Mouse (Mus musculus) embryonic stem cell, embryonic (primary cell): ENCODE data around the gene Sh3bp4.

Experiments used
- CTCF ChIA-PET, 4 experiments: fragments of 300-600 bp in 2 of 4; fragments of 350-600 bp in 2 of 4; sonication (Branson Sonifier 250); formaldehyde crosslinking; loops; one replicate each; lab custom pipeline; 2022; ENCODE audit warnings: inconsistent platforms in 2 of 4; lab: Charles Lee
- POLR2A ChIA-PET, 4 experiments: fragments of 300-600 bp in 2 of 4; fragments of 350-600 bp in 2 of 4; sonication (Branson Sonifier 250); formaldehyde crosslinking; loops; one replicate each; lab custom pipeline; 2022; ENCODE audit warnings: antibody characterized with exemption in 4 of 4, inconsistent platforms in 1 of 4; lab: Charles Lee

Gene Sh3bp4

DNA sequence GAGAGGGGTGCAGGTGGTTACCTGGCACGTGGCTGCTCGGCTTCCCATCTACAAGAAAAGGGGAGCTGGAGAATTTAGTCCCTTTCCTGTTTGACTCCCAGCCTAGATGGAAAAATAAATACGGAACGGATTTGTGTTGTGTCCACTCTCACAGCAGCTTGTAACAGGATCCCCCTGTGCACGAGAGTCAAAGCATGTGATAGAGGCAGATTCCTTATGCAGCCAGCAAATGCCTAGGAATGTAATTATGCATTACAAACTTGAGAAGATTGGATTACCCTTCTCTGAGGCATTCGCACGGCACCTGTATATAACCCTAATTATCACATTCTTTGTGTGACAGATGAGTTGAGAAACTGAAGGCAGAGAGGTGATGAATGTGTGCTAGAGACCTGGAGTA is 94.5 kb downstream of the Sh3bp4 start:
- ChIA-PET CTCF (interaction anchor here in 1 of 4 experiments (1.1 kb wide), 1 partner anchor 28 kb away, joined by 3 read pairs; no protein-coding TSS in a partner anchor), POLR2A (interaction anchor here in 2 of 4 experiments (0.6 to 2.1 kb wide), 2 partner anchors 95 kb away, joined by 3 to 8 read pairs; partner anchors contain the start of gene Sh3bp4 (in 2 of the 2))

DNA sequence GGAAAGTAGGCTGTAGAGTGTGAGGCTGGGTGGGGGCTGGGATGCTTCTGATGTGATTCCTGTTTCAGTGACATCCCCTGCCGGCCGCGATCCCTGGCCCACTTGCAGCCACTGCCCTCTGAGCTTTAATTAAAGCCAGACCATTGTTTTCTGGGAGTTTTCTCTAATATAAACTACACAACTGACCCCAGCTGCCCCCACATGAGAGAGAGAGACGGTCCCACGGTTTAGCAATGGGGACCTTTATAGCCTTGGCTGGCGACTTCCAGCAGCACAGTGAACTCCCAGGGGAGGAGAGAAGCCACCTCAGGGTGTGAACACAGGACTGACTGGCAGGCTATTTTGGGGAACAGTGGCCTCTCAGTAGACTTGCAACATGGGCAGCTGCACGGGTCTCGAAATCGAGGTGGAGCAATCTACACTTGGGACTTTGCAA is 96.6 kb downstream of the Sh3bp4 start:
- POLR2A ChIA-PET: no interaction called here
- CTCF ChIA-PET: no interaction called here

DNA sequence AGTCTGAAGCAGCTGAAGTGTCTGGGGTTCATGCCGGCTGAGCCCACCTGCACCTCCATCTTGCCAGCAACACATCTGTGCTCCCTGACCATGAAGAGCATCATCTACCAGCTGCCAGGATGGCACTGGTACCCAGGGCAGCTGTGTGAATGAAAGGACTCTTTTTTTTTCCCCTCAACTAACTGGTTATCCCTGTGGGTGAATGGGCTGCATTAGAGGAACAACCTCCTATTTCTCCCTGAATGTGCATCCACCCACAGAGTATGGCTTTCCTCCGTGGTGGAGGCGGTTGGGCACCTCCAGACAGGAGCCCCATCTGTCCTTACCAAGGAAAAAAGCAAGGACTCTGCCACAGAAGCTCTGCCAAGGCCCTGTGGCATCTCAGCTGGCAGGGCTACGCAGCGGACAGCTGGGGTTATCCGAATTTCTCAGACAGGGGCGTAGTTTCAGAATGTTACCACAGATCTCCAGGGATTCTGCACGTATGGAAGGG is 101.1 kb downstream of the Sh3bp4 start:
- POLR2A ChIA-PET: interaction anchor here in 1 of 4 experiments (1.0 kb wide), 1 partner anchor 101 kb away, joined by 4 read pairs; the partner anchor contains the start of gene Sh3bp4
- CTCF ChIA-PET: no interaction called here

DNA sequence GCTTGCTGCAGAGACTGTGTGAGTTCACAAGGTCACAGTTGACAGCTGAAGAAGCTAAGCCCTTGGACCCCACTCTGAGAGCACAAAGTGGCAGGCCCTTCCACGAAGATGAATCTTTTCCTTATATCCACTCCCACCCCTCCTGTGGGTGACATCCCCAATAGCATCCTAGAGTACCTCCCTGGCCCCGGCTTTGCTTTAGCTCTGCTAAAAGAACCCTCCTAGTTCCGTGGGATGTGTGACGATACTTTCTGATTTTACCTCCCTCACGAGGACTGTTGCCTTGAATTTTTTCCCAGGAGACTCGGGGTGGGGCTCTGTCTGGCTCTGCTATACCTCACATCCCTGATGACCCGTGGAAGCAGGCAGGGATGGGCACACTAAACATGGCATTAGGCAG is 104.4 kb downstream of the Sh3bp4 start:
- CTCF ChIA-PET: interaction anchor here in 2 of 4 experiments (1.0 to 5.4 kb wide), 4 partner anchors 13 to 102 kb away, joined by 3 to 25 read pairs (median 11); no protein-coding TSS in a partner anchor

DNA sequence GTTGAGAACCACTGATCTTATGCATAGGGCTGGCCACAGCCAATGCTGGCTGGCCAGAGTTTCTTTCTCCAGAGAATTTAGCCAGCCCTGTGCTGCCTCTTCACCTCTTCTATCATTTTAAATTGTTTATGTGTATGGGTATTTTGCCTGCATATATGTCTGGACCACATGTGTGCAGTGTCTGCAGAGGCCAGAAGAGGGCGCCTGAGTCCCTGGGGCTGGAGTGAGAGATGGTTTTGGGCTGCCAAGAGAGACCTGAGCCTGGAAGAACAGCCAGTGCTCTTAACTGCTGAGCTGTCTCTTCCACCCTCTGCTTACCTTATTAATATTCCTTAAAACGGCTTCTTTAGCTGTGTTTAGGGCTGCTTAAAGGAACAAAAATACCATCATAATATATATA is 105.1 kb downstream of the Sh3bp4 start:
- CTCF ChIA-PET: interaction anchor here (0.6 to 5.4 kb wide), 8 partner anchors 9 to 474 kb away, joined by 3 to 25 read pairs (median 4); partner anchors contain the start of gene Arl4c (in 1 of the 4)
- POLR2A ChIA-PET: interaction anchor here in 1 of 4 experiments (0.6 to 1.1 kb wide), 3 partner anchors 13 to 426 kb away, joined by 3 to 5 read pairs (median 4); no protein-coding TSS in a partner anchor

More for the DNA sequence above, 104.4 kb downstream of the Sh3bp4 start:
- POLR2A ChIA-PET: interaction anchor here in 2 of 4 experiments (0.7 to 1.5 kb wide), 2 partner anchors 7 to 17 kb away, joined by 3 to 4 read pairs; no protein-coding TSS in a partner anchor

DNA sequence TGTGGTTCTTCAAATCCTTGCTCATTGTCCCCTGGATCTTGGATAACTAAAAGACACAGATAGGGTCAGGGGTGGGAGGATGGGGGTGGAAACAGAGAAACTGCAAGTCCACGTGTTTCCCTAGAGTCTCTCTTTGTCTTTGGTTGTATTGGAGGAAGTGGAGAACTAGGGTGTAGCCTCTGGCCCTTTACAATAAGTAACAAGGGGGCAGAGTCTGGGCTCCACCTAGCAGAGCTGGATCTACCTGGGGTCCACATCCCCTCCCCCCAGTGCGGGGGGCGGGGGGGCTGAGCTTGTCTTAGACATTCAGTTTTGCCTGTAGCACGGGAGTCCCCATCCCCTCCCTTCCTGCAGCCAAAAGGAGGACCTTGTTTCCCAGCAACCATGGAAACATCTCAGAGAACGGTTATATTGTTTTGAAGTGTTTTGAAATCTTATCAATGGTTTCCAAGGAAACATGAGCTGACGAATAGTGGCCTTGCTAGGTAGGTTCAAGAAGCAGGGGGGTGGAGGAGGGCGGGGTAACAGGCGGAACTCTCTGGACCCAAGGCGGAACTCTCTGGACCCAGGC is 113.1 kb downstream of the Sh3bp4 start:
- CTCF ChIA-PET: interaction anchor here in 2 of 4 experiments (0.9 to 2.7 kb wide), 6 partner anchors 8 to 56 kb away, joined by 3 to 17 read pairs (median 4); no protein-coding TSS in a partner anchor
- POLR2A ChIA-PET: interaction anchor here in 3 of 4 experiments (0.7 to 1.3 kb wide), 7 partner anchors 8 to 412 kb away, joined by 3 to 8 read pairs (median 3); partner anchors contain the start of gene Sh3bp4 (in 2 of the 3)

DNA sequence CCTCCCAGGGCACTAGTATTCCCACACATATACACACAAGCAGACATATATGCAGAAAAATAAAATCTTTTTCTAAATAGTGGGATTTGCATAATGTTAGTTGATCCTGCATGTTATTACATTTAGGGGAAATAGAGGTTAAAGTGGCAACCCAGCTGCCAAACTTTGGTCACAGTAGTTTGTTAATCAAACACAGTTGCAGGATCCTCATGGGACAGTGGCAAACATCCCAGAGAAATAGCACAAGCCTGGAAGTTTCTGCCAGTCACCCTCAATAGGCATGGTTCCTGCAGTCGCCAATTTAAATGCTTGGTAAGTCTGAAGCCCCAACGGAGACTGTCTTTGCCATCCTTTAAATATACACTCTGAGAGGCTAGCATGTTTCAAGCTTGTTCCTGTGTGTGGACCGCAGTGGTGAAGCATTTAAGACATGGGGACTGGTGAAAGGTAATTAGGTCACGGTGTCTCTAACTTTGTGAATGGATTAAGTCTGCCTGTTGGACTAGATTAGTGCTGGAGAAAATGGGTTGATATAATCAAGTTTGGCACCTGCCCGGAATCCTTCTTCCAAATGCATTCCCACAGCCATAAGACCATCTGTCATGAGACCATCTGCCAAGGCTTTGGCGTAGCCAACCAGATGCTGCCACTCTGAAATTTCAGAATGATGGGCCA is 114.0 kb downstream of the Sh3bp4 start:
- CTCF ChIA-PET: interaction anchor here in 3 of 4 experiments (0.6 to 2.7 kb wide), 7 partner anchors 7 to 365 kb away, joined by 3 to 17 read pairs (median 3); no protein-coding TSS in a partner anchor
- POLR2A ChIA-PET: interaction anchor here in 2 of 4 experiments (0.7 to 1.4 kb wide), 6 partner anchors 9 to 413 kb away, joined by 3 to 8 read pairs (median 3); partner anchors contain the start of gene Sh3bp4 (in 2 of the 2)

DNA sequence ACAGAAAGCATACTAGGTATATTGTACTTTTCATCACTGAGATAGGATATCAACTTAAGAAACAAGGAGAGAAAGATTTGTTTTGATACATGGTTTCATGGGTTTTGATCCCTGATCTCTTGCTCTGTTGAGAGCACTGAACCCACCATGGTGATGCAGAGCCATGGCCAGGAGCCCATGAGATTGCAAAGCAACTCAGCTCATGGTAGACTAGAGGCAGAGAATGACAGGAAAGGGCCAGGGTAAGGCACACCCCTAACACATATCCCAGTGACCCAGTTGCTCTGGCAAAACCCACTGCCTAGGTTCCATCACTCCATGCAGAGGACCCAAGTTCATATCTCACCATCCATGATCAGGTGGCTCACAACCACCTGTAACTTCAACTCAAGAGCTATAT is 114.6 kb downstream of the Sh3bp4 start:
- POLR2A ChIA-PET: interaction anchor here in 2 of 4 experiments (0.9 to 1.4 kb wide), 2 partner anchors 115 kb away, joined by 3 to 4 read pairs; partner anchors contain the start of gene Sh3bp4 (in 2 of the 2)
- CTCF ChIA-PET: interaction anchor here in 2 of 4 experiments (0.6 to 1.5 kb wide), 2 partner anchors 58 to 365 kb away, joined by 3 read pairs; no protein-coding TSS in a partner anchor

DNA sequence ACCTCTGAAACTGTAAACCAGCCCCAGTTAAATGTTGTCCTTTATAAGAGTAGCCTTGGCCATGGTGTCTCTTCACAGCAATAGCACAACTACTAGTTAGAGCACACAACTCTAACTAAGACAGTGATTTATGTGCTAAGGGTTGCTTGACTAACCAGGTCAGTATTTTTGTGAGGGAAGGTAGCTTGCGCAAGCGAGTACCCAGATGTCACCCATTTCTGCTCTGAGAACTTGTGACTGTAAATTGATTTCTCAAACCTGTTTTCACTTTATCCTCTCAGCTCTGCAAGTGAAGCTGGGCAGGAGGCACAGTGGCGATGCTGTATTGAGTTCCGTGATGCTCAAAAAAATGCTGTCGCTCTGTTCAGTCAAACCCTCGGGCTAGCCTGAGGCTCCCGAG is 117.2 kb downstream of the Sh3bp4 start:
- ChIA-PET CTCF (interaction anchor here in 1 of 4 experiments (0.6 to 1.1 kb wide), 4 partner anchors 11 to 117 kb away, joined by 3 to 7 read pairs (median 3); partner anchors contain the start of gene Sh3bp4), POLR2A (interaction anchor here in 2 of 4 experiments (0.5 to 6.4 kb wide), 16 partner anchors 14 to 728 kb away, joined by 3 to 81 read pairs (median 4); partner anchors contain the start of gene Sh3bp4 (in 2 of the 2))

DNA sequence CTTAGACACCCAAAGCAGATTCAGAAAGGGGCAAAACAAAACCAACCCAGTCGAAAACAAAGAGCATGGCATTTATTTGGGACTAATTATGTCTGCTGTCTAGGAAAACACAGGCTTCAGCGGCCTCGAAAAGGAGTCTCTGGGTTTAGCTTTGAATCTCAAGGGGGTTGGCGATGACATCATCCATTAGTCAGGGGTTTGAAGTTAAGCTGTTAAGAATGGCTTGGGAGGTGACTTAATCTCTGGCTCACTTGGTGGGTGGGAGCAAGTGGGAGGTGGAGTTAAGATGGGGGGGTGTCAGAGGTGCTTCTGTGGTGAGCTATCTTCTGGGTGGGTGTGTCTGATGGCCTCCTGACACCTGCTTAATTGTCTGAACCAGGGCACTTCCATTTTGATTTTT is 117.9 kb downstream of the Sh3bp4 start:
- POLR2A ChIA-PET: interaction anchor here in 3 of 4 experiments (0.5 to 6.4 kb wide), 34 partner anchors 12 to 729 kb away, joined by 3 to 81 read pairs (median 4); partner anchors contain the start of gene Sh3bp4 (in 3 of the 3)
- CTCF ChIA-PET: interaction anchor here in 1 of 4 experiments (0.5 to 1.1 kb wide), 6 partner anchors 11 to 438 kb away, joined by 3 to 7 read pairs (median 3); partner anchors contain the start of gene Sh3bp4

DNA sequence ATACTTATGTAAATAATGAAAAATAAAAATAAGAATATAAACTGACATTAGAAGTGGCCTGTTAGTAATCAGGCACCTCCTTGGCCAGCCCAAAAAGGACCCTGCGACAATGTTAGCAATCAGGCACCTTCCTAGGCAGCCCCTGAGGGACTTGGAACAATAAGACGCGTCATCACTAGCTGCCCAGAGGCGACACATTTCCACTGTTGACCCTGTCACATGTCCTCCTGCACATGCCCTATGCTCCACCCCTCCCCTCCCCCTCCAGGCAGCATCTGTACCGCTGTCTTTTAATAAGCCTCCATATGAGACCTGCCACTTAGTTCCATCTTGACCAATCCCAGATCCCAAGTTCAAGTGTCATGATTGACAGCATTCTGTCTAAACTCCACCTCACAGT is 119.0 kb downstream of the Sh3bp4 start:
- CTCF ChIA-PET: interaction anchor here in 1 of 4 experiments (1.1 kb wide), 1 partner anchor 439 kb away, joined by 3 read pairs; no protein-coding TSS in a partner anchor
- POLR2A ChIA-PET: interaction anchor here in 3 of 4 experiments (1.0 to 6.4 kb wide), 16 partner anchors 13 to 730 kb away, joined by 3 to 81 read pairs (median 5); partner anchors contain the start of gene Sh3bp4 (in 2 of the 3)

DNA sequence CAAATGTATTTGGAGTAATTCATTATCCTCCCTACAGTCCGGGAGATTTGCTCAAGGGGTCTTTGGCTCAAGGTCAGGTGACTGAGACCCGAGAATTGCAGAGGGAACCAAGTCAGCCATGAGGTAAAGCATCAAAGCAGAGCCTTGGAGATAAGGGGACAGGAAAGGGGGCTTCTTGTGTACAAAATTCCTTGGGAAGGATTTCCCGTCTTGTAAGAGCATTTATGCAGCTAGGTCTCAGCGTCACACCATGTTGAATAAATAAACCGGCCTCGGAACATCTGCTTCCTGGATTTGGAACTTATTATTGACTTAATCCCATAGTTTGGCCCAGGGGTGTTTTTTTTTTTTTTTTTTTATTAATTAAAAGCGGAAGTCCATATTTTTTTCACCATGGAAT is 120.4 kb downstream of the Sh3bp4 start:
- POLR2A ChIA-PET: interaction anchor here (0.6 to 6.4 kb wide), 32 partner anchors 10 to 887 kb away, joined by 3 to 81 read pairs (median 5); partner anchors contain the start of gene Sh3bp4 (in 3 of the 4)
- CTCF ChIA-PET: interaction anchor here (0.6 to 3.9 kb wide), 50 partner anchors 7 to 833 kb away, joined by 3 to 25 read pairs (median 4); partner anchors contain the start of gene Sh3bp4 (in 1 of the 4)

DNA sequence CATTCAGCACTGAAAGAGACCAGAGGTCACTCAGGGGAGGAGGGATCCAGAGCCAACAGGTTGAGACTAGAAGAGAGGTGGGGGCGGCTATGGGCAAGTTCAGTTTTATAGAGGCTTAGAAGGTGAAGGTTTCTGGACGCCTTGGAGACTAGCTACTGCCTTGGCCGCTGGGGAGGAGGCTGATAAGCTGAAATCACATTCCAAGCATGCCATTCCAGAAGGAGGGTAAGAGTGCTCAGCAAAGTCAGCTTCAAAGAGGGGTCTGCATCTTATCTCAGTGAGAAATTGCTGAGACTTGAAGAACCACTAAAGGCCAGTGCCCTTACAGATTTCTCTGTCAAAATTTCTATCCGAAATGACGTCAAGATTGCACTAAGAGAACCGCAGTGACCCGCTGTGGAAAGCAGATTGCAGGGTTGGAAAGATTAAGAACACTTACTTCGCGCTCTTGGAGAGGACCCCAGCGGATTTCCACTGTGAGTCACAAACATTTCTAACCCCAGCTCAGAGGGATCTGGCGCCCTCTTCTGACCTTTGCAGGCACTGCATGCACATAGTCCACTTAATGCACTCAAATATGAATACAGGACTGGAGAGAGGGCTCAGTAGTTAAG is 121.0 kb downstream of the Sh3bp4 start:
- CTCF ChIA-PET: interaction anchor here (0.6 to 3.9 kb wide), 90 partner anchors 8 to 1200 kb away, joined by 3 to 25 read pairs (median 4); partner anchors contain the start of genes Sh3bp4 (in 3 of the 4), Hjurp (in 1 of the 4) and Trpm8 (in 1 of the 4)

DNA sequence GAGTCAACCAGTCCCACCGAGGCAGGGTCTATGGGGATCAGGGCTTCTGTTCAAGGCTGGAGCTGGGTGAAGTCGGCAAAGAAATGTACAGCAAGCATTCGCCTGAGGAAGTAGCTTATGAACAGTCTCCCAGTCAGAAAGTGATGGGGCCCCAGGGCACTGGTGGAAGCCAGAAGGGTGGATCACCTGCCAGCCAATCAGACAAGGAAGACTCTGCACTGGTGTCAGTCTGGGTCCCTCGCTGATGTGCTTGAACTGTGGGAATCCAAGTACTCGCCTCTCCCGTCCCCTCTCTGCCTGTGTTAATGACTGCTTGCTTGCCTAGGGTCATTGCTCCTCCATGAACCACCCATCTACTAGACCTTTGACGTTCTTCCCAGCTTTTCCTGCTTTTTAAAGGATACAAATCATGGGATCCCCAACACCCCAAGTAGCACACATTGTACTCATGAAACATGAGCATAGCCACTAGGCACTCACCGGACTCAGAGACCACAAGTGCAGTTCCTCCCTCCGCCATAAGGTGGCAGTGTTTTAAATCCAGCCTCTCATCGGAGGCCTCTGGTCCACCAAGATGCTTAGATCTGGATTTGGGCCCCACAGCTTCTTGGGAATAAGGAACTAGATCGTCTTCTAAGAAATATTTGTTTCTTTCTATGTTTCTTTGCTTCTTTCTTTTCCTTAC is 122.5 kb downstream of the Sh3bp4 start:
- ChIA-PET POLR2A (interaction anchor here in 3 of 4 experiments (0.8 to 6.4 kb wide), 7 partner anchors 9 to 448 kb away, joined by 3 to 81 read pairs (median 4); partner anchors contain the start of gene Sh3bp4 (in 3 of the 3)), CTCF (interaction anchor here in 3 of 4 experiments (0.5 to 3.9 kb wide), 37 partner anchors 9 to 768 kb away, joined by 3 to 25 read pairs (median 5); partner anchors contain the start of gene Arl4c (in 1 of the 3))

More for the DNA sequence above, 121.0 kb downstream of the Sh3bp4 start:
- POLR2A ChIA-PET: interaction anchor here (0.6 to 6.4 kb wide), 44 partner anchors 9 to 1171 kb away, joined by 3 to 81 read pairs (median 4); partner anchors contain the start of gene Sh3bp4 (in 3 of the 4)

DNA sequence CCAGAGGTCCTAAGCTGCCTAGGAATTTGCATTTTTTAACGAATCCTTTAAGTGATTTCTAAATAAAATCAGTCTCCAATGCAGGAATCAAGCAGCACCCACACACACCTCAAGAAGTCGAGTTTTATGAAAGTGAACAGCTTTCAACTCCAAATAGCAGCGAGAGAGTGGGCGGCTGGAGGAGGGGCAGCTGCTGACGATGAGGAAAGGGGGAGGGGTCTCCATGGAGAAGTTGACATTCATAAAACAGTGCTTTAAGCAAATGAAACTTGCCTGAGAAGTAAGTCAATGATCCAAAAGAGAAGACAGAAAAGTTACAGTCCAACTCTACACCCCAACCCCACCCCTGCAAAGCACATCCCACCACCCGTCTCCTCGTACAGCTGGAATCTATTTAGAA is 123.4 kb downstream of the Sh3bp4 start:
- CTCF ChIA-PET: interaction anchor here in 3 of 4 experiments (0.5 to 3.9 kb wide), 16 partner anchors 10 to 769 kb away, joined by 3 to 25 read pairs (median 5); no protein-coding TSS in a partner anchor

More for the DNA sequence above, 123.4 kb downstream of the Sh3bp4 start:
- POLR2A ChIA-PET: interaction anchor here in 2 of 4 experiments (1.5 to 6.4 kb wide), 2 partner anchors 124 to 432 kb away, joined by 3 to 81 read pairs; partner anchors contain the start of gene Sh3bp4 (in 1 of the 2)
